Mouse (Mus musculus) hindbrain, embryonic 16.5 days (tissue): ENCODE results near the gene Timm50. TPM values are rescaled to one million over a fixed set of nuclear protein-coding genes. Genes with fewer than 3 reads are reported as not detected.

Source experiments
- ATAC-seq: fragments of 200-750 bp; cut with Nextera tagmentation; 2 replicates; pipeline ENCODE4 v1.8.0; 2017; ENCODE audit warnings: moderate TSS enrichment, moderate library complexity
- H3K27ac ChIP-seq: fragments of 300-500 bp; sonication (generic); 2 replicates; pipeline ENCODE4 v1.5.1; 2014; ENCODE audit warnings: low read depth, mild to moderate bottlenecking, control low read depth, low read length, moderate library complexity
- H3K27me3 ChIP-seq: fragments of 300-500 bp; sonication (generic); replicated peaks from 2 replicates; pipeline ENCODE4 v1.6.1; 2014; ENCODE audit warnings: low read length; ENCODE audit not compliant: control insufficient read depth, insufficient read depth
- H3K36me3 ChIP-seq: fragments of 300-500 bp; sonication (generic); 2 replicates; pipeline ENCODE4 v1.6.1; 2014; ENCODE audit warnings: mild to moderate bottlenecking, low read length, moderate library complexity, mixed read lengths; ENCODE audit not compliant: control insufficient read depth, insufficient read depth
- H3K4me1 ChIP-seq: fragments of 300-500 bp; sonication (generic); 2 replicates; pipeline ENCODE4 v1.6.1; 2014; ENCODE audit warnings: low read depth, low read length; ENCODE audit not compliant: control insufficient read depth, insufficient read depth
- H3K4me2 ChIP-seq: fragments of 300-500 bp; sonication (generic); 2 replicates; pipeline ENCODE4 v1.6.1; 2014; ENCODE audit warnings: mild to moderate bottlenecking, low read length, control low read depth, moderate library complexity
- H3K4me3 ChIP-seq: fragments of 300-500 bp; sonication (generic); 2 replicates; pipeline ENCODE4 v1.5.1; 2014; ENCODE audit warnings: mild to moderate bottlenecking, low read length, control low read depth, moderate library complexity
- H3K9ac ChIP-seq: fragments of 300-500 bp; sonication (generic); 2 replicates; pipeline ENCODE4 v1.6.1; 2014; ENCODE audit warnings: low read depth, mild to moderate bottlenecking, control low read depth, low read length, moderate library complexity
- H3K9me3 ChIP-seq: fragments of 300-500 bp; sonication (generic); 2 replicates; pipeline ENCODE4 v1.6.1; 2014; ENCODE audit warnings: mild to moderate bottlenecking, low read length, moderate library complexity; ENCODE audit not compliant: control insufficient read depth
- WGBS: fragments of 180-500 bp; shearing (Covaris S2); extraction: QIAGEN DNeasy Blood & Tissue Kit; methylation state at CpG from one replicate; pipeline ENCODE4 v1.1.7; 2014; 5-methylcytosine and 5-hydroxymethylcytosine counted together
- polyA plus RNA-seq: library from polyadenylated mRNA; unstranded; fragments of >200 nt; fragmentation: Nextera tagmentation; extraction: Ambion mirVana; gene quantifications from 2 replicates; pipeline ENCODE4 v1.2.1, GENCODE M21; 2015

Timm50 gene
- polyA plus RNA-seq, result 131 and 142 TPM in 2 replicates

- WGBS, result under 1% methylated on average over 42 of the region's 45 CpGs
- peak; percentile 97 for ATAC-seq
Observed at GRCm38 (mm10) chr7:28311926-28312543, at the start of gene Timm50. Gene Timm50 (minus strand): TSS chr7:28312072.

GRCm38 (mm10) chr7:28360291-28360690 is 48.4 kb upstream of the Timm50 start:
- Histone ChIP-seq H3K4me2 (no peak overlapping the region), H3K27me3 (no peaks in the 10 kb centered on the region), H3K9me3 (no peaks in the 10 kb centered on the region), H3K9ac (no peak overlapping the region), H3K27ac (no peak overlapping the region), H3K4me1 (0 out of 2 replicates have a peak, but pooled peaks cover 5% of the 10 kb centered on the region), H3K4me3 (no peak overlapping the region), H3K36me3 (peaks cover 11% of the 10 kb centered on the region; the same call in 1 of the 2 replicates)
- 95% methylated on average over 6 of the region's 6 CpGs for WGBS
- ATAC-seq, result no peak

More at GRCm38 (mm10) chr7:28311926-28312543, at the start of gene Timm50:
- peak within 1 kb of the TSS; percentile 93 for H3K9ac ChIP-seq
- H3K27me3 ChIP-seq, result no peaks in the 10 kb centered on the region
- peak within 1 kb of the TSS; percentile 93 for H3K4me3 ChIP-seq
- H3K36me3 ChIP-seq, result peaks cover 36% of the 10 kb centered on the region
- peaks cover 8% of the 10 kb centered on the region for H3K4me1 ChIP-seq
- H3K4me2 ChIP-seq, result peak within 1 kb of the TSS; percentile 94
- H3K27ac ChIP-seq, result peak within 1 kb of the TSS; percentile 80
- no peaks in the 10 kb centered on the region for H3K9me3 ChIP-seq

GRCm38 (mm10) chr7:28359854-28360253 is 48.0 kb upstream of the Timm50 start:
- Histone ChIP-seq H3K27ac (no peak overlapping the region), H3K4me3 (no peak overlapping the region), H3K4me2 (no peak overlapping the region), H3K9ac (no peak overlapping the region), H3K4me1 (0 out of 2 replicates have a peak, but pooled peaks cover 5% of the 10 kb centered on the region), H3K9me3 (no peaks in the 10 kb centered on the region), H3K36me3 (peaks cover 11% of the 10 kb centered on the region; the same call in 1 of the 2 replicates), H3K27me3 (no peaks in the 10 kb centered on the region)
- no peak for ATAC-seq
- WGBS, result 87% methylated on average over 10 of the region's 10 CpGs

GRCm38 (mm10) chr7:28358431-28358830 is 46.6 kb upstream of the Timm50 start:
- 0 out of 2 replicates have a peak, but pooled peaks cover 5% of the 10 kb centered on the region for H3K4me1 ChIP-seq
- WGBS, result 71% methylated on average over 7 of the region's 7 CpGs
- ATAC-seq, result no peak
- no peak overlapping the region for H3K27ac ChIP-seq
- H3K36me3 ChIP-seq, result peaks cover 18% of the 10 kb centered on the region
- no peak overlapping the region for H3K4me2 ChIP-seq
- H3K4me3 ChIP-seq, result no peak overlapping the region
- H3K27me3 ChIP-seq, result no peaks in the 10 kb centered on the region
- no peak overlapping the region for H3K9ac ChIP-seq
- H3K9me3 ChIP-seq, result no peaks in the 10 kb centered on the region

- H3K36me3 ChIP-seq, result peaks cover 22% of the 10 kb centered on the region
- H3K9me3 ChIP-seq, result no peaks in the 10 kb centered on the region
- H3K27me3 ChIP-seq, result no peaks in the 10 kb centered on the region
- WGBS, result 12% methylated on average over 5 of the region's 5 CpGs
- no peak overlapping the region for H3K4me3 ChIP-seq
- H3K9ac ChIP-seq, result no peak overlapping the region
- peak overlapping the region; percentile 21 for H3K27ac ChIP-seq
- H3K4me1 ChIP-seq, result 0 out of 2 replicates have a peak, but pooled peaks cover 5% of the 10 kb centered on the region
- no peak for ATAC-seq
- no peak overlapping the region for H3K4me2 ChIP-seq
Observed at GRCm38 (mm10) chr7:28357984-28358383, 46.1 kb upstream of the Timm50 start.

- H3K36me3 ChIP-seq, result peaks cover 24% of the 10 kb centered on the region
Observed at GRCm38 (mm10) chr7:28356981-28357380, 45.1 kb upstream of the Timm50 start.

GRCm38 (mm10) chr7:28355221-28355620 is 43.3 kb upstream of the Timm50 start:
- H3K36me3 ChIP-seq, result peaks cover 22% of the 10 kb centered on the region
- no peak for ATAC-seq
- H3K4me2 ChIP-seq, result no peak overlapping the region
- peaks cover 14% of the 10 kb centered on the region for H3K4me1 ChIP-seq
- 88% methylated on average over 3 of the region's 3 CpGs for WGBS
- no peaks in the 10 kb centered on the region for H3K27me3 ChIP-seq
- no peak overlapping the region for H3K4me3 ChIP-seq
- no peaks in the 10 kb centered on the region for H3K9me3 ChIP-seq
- H3K27ac ChIP-seq, result no peak overlapping the region
- H3K9ac ChIP-seq, result no peak overlapping the region

More at GRCm38 (mm10) chr7:28356981-28357380, 45.1 kb upstream of the Timm50 start:
- H3K4me1 ChIP-seq, result peaks cover 7% of the 10 kb centered on the region; the same call in 1 of the 2 replicates
- no peaks in the 10 kb centered on the region for H3K27me3 ChIP-seq
- no peak overlapping the region for H3K4me3 ChIP-seq
- H3K9ac ChIP-seq, result no peak overlapping the region
- peak overlapping the region; percentile 48; the same call in 1 of the 2 replicates for H3K27ac ChIP-seq
- no peak for ATAC-seq
- 2% methylated on average over 5 of the region's 5 CpGs for WGBS
- H3K9me3 ChIP-seq, result no peaks in the 10 kb centered on the region
- no peak overlapping the region for H3K4me2 ChIP-seq

GRCm38 (mm10) chr7:28354596-28354995 is 42.7 kb upstream of the Timm50 start:
- Histone ChIP-seq H3K27ac (no peak overlapping the region), H3K4me3 (no peak overlapping the region), H3K4me2 (no peak overlapping the region), H3K36me3 (peaks cover 22% of the 10 kb centered on the region), H3K9ac (no peak overlapping the region), H3K4me1 (peaks cover 17% of the 10 kb centered on the region), H3K9me3 (no peaks in the 10 kb centered on the region), H3K27me3 (no peaks in the 10 kb centered on the region)
- 95% methylated on average over 3 of the region's 3 CpGs for WGBS
- ATAC-seq, result no peak

- H3K27ac ChIP-seq, result no peak overlapping the region
- ATAC-seq, result no peak
- H3K4me2 ChIP-seq, result no peak overlapping the region
- H3K36me3 ChIP-seq, result peaks cover 22% of the 10 kb centered on the region
- WGBS, result 92% methylated on average over 3 of the region's 3 CpGs
- no peak overlapping the region for H3K4me3 ChIP-seq
- no peaks in the 10 kb centered on the region for H3K27me3 ChIP-seq
- H3K4me1 ChIP-seq, result peaks cover 17% of the 10 kb centered on the region
- H3K9me3 ChIP-seq, result no peaks in the 10 kb centered on the region
- H3K9ac ChIP-seq, result no peak overlapping the region
Observed at GRCm38 (mm10) chr7:28354113-28354581, 42.3 kb upstream of the Timm50 start.
